Mouse (Mus musculus): ENCODE results near the gene Katnal1. TPM values are rescaled to one million over a fixed set of nuclear protein-coding genes. Genes with fewer than 3 reads are reported as not detected.

Gene Katnal1
- total RNA-seq, 2 experiments from 2014 or later = 4.3 to 5.0 TPM

DNA sequence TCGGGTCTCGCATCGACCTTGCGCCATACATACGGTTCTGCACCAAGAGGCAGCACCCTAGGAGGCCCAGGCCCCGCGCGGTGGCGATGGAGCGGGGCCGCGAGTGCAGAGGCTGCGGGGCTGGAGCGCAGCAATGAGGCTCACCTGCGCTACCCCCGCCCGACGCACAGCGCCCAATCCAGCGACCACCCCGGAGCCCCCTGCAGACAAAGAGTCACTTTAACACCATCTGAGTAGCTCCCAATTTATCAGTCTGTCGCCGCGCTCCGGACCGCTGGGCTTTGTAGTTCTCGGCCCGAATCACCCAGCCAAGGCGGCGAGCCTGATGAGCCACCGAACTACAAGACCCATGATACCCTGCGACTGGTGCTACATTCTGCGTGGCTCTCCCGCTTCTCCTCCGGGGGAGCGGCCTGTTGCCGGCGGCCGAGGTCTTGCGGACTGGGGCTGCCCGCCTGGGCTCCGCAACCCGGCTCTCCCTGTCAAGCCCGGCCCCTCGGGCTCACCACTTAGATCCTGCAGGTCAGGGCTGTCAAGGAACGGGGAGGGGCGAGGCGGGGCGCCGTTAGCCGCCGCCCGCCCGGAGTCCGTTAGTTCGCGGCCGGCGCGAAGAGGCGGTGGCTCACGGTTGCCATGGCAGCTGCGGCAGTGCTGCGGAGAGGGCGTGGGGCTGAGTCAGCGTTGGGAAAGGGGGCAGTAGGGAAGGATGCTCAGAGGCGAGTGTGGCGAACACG, 571 bp downstream of the Katnal1 start:
- DNase-seq = peak; percentile 90 to 92
- intact Hi-C loops (cut with DNase I) = loop anchor here (2.0 to 5.0 kb wide), 2 partner anchors 109 to 256 kb away; partner anchors contain the start of genes Hmgb1 and Uspl1

DNA sequence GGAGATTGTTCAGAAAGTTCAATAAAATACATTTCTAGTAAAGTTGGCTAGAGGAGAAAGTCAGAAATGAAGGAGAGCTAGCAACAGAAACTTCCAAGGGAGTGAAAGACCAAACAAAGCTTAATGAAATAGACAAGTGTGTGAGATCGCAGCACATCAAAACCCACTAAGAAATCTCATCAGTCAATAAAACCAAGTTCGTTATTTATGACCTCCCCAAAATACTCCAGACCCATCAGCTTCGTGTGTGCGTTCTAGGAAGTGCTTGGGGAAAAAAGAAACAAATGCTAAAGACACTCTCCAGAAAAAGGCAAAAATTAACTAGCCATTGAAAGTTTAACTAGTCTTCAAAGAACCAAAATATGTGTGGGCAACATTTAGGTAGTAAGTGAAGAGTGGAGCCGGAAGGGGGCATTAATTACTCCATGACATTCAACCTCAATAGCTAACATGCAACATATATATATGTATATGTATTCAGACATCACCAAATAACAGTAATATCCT, 1.4 kb downstream of the Katnal1 start:
- intact Hi-C loops (cut with DNase I) = loop anchor here (2.0 to 5.0 kb wide), 2 partner anchors 110 to 257 kb away; partner anchors contain the start of genes Hmgb1 and Uspl1

DNA sequence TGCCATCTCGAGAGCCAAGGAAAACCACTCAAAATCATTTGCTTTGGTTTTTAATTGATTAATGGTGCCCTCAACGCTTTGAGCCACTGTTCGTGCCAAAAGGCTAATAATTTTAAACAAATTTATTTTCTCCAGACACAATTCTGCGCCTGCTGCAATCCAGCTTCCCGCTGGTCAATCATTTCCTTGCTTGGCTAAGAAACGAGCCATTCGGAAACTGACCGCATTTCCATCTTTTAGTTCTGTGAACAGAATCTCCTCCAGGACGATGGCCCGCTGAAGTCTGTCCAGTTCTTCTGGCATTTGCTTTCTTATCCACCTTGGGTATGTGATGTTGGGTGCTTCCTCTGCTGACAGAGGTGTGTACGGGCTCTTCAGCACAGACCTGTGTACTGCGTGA, 4.5 kb downstream of the Katnal1 start:
- DNase-seq = no peak
- intact Hi-C loops (cut with DNase I) = no loop called here

More for the DNA sequence above, 1.4 kb downstream of the Katnal1 start:
- no peak for DNase-seq

DNA sequence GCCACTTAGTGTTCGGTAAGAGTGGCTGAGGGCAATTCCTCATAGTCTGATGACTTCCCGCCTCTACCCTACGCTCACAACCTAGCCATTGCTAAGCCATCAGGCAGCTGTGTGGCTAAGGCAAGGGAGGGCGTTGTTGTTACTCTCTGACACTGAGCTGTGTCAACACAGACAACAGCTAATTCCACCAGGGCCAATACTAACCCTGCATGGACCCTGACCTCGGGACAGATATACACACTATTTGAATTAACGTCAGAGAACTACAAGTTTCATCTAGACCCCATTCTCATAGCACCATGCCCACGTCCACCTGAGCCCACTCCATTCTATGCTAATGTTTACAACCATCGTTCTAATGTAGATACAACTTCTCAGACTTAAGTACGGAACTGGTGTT, 5.1 kb downstream of the Katnal1 start:
- intact Hi-C loops (cut with DNase I) = no loop called here
- no peak for DNase-seq

DNA sequence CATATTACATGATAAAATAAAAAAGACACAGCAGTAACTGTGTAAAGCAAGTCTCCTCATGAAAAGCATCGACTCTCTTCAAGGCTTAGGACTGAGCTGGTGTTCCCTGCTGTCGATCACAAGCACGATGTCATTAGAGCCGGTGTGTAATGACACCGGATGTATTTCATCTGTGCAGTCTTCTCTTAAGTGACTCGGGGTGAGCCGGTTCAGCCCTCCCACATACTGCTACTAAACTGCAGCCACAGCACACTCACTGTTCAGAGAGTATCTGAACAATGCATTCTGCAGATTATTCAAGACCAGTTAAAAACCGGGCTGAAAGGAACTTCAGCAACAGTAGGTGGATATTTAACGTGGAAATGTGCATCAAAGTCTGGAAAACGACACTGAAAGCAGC, 5.7 kb downstream of the Katnal1 start:
- DNase-seq = no peak
- intact Hi-C loops (cut with DNase I) = no loop called here

DNA sequence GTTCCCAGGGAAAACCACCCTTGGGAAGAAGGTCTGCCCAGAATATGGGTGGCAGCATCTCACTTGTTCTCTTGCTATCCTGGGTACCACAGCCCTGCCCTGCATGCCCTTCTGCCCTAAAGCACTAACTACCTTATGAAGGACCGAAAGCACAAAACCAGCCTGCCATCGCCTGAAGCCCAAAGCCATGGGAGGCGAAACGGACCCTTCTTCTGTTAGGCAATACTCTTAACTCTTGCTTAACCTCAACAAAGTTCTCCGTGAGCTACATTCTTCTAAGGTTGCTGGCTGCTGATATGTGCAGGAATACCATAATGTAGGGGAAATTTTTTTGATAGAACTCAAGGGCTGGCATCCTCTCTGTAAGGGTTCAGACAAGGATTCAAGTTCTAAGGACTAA, 6.3 kb downstream of the Katnal1 start:
- intact Hi-C loops (cut with DNase I) = no loop called here
- no peak for DNase-seq

DNA sequence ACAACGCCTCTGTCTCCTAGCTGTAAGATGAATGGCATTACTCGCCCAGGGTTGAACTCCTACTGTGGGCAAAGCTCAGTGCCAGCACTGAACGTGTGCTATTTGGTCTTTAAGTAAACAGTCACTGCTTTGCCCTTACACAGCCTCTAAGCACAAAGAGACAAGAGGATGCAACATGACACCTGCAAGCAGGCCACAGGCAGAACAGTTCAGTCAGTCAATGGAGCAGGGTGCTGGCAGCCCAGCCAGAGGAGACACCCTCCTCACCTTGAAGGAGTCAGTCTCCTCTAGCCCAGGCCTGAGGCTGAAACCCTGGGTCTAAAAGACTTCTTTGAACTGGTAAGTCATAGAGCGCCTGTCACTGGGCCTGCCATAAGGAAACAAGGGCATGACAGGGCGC, 11.1 kb downstream of the Katnal1 start:
- no peak for DNase-seq
- intact Hi-C loops (cut with DNase I) = no loop called here

DNA sequence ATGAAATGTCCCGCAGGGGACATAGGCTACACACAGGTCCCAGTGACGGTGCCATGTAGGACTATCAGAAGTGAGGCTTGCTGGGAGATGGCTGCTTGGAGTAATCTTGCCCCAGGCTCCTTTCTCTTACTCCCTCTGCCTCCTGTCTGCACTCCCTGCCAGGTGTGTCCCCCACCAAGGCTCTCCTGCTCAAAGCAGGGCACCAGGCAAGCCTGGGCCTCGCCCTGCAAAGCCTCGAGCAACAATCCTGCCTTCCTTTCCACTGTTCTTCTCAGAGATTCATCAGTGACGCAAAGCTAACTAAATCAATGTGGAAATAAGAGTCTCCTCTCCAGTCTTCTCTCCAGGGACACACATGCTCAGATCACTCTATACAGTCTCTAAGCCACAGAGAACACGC, 12.3 kb downstream of the Katnal1 start:
- no peak for DNase-seq
- intact Hi-C loops (cut with DNase I) = no loop called here

DNA sequence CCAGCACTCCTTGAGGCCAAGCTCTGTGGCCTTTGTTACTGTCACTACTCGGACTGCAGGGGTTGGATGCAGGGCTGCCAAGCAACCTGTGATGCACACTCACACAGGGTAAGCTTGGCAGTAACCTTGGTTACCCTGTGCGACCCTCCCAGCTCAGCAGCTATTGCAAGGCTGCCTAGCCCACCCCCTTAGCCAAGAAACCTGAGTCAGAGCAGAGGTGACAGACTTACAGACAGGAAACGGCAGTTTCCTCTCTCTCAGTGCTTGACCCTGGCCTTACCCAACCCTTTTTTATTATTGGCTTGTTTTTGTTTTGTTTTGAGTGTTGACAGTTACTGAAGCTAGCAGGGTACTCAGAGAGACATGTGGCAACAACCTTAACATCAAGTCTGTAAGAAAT, 16.9 kb downstream of the Katnal1 start:
- no peak for DNase-seq
- intact Hi-C loops (cut with DNase I) = no loop called here

DNA sequence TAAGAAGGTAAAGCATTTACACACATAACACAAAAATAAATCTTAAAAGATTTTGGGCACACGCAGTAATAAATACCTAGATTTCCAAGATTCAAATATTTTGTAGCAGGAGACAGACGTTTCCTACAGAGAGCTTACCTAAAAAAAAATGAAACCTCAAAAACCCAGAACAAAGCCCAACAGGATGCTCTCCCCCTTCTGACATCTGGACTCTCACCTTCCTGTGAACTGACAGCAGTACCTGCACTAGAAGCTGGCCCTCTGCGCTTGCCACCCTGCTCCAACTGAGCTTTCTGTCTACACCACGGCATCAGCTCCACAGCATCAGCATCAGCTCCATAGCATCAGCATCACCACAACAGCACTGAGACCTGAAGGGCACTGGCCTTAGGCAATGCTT, 19.1 kb downstream of the Katnal1 start:
- intact Hi-C loops (cut with DNase I) = no loop called here
- DNase-seq = no peak

DNA sequence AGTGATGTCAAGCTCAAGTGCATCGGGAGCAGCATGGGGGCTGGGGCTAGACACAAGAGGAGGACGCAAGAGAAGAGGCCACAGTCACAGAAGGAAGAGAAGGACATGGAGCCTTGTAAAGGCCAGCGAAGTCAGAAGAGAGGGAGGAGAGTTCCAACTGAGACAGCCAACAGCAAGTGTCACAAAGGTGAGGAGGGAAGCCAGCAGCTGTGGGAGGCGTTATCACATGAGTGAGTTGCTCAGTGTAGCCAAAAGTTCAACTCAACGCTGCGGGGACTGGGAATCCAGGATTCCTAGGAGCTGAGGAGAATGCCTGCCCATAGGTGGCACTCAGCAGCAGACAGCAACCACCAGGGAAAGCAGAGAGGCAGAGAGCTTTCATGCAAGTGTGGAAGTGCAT, 19.7 kb downstream of the Katnal1 start:
- DNase-seq = no peak
- intact Hi-C loops (cut with DNase I) = no loop called here

DNA sequence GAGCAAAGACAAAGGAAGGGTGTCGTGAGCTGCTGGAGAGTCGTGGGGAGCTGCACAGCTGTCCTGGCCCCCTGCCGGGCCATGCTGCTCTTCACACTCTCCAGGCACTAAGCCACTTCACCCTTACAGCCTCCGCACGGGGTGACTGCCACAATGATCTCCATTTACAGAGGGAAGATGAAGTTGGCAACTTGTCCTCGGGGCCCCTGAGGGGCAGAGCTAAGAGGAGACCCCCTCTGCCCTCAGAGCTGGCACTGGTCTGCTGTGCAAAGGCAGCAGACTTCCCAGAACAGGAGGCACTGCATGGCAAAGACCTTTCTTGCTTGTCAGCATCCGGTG, 20.1 kb downstream of the Katnal1 start:
- intact Hi-C loops (cut with DNase I) = no loop called here
- DNase-seq = peak in 1 of 2 experiments; percentile 19

DNA sequence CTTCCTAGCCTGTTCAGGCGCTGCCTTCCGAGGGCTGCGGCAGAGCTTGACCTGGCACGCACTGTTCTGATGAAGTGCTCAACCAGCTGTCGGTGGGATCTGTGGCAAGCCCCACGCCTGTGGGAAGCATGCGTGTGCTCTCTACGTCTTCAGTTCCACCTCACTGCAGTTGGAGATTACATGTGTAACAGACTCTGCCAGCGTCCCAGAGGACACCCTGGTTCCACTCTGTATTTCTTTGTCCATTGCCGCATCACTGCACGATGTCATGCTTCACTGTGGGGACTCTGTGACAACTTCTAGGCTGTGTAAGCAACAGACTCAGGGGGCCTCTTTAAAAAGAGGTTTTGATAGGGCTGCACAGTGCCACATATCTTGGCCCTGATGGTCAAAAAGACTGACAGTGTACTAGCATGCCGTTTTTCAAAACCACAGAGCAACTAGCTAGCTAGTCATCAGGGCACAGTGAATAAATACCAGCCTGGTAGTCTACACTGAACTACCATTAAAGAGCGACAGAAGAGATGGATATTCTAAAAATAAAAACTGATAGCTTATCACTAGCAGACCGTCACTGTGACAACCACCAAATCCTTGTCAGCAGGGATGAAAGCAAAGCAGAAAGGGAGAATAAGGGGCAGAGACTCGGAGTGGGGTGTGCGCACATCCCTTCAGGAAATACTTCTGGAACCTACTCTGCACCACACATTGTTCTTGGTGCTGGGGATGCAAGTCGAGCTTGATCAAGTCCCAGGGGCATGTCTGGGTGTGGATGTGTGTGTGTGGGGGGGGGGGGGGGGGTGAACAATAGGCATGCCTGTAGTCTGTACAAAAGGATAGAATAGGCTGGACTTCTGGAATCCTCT, 20.7 kb downstream of the Katnal1 start:
- DNase-seq = no peak
- intact Hi-C loops (cut with DNase I) = no loop called here

DNA sequence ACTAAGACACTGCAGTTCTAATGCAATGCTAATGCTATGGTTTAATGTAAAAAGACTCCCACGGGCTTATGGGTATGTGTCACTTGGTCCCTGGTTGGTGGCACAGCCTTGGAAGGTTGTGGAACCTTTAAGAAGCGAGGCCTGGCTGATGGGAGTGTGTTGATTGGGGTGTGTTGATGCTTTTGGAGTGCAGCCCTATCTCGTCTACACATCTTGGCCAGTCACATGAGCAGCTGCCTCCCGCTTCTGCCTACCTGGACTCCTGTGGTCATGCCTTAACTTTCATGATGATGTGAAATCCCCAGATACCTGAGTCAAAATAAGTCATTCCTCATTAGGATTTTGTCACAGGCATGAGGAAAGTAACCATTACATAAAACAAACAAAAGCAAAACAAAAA, 22.8 kb downstream of the Katnal1 start:
- intact Hi-C loops (cut with DNase I) = no loop called here
- no peak for DNase-seq

DNA sequence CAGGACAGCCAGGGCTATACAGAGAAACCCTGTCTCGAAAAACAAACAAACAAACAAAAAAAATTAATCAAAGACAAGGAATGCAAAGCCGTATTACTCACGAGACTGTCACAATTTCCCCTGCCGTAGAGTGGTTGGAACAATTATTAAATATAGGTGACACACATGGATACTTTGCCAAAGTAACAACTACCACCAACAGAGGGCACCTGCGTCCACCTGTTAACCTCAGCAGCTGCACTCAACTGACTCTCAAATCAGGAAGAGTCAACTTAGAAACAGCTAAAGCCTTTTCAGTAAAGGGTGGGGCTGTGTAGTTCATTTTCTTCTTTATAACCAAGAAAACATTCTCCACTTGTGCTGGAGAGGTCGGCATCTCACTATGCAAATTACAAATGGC, 24.3 kb downstream of the Katnal1 start:
- intact Hi-C loops (cut with DNase I) = no loop called here
- no peak for DNase-seq

DNA sequence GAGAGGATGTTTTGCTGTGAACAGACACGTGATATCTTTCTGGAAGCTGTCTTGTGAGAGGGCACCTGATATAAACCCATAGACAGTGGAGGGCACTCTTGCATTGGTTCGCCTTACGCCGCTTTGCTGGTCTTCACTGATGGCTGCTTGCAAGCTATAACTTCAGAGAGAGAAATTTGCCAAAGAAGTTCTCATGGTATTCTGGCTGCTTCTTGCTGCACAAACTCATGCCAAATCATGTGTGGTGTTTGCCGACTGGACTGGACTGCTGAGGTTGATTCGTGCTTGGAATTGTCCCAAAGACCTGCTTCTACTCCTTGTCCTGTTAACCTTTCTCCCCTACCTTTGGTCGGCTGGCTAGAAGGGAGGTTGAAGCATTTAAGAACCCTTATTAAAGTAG, 29.8 kb downstream of the Katnal1 start:
- DNase-seq = no peak
- intact Hi-C loops (cut with DNase I) = no loop called here

DNA sequence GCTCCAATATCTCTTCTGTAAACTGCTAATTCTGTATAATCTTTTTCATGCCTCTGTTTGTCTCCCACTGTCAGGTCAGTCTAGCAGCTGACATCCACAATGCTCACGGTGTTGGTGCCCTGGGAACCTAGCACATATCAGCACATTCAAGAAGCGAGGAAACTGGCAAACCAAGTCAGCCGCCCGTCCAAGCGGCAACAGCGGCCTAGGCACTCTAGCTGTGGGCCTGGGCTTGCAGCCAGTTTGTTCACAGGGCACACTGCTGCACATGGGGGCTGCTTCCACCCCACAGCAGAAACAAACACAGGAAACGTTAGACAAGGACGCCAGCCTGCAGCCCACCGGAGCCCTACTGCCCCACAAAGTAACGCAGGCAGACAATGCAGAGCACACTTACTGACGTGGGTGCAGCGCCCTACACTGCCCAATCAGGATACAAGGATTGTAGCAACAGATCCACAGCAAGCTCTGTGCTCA, 31.1 kb downstream of the Katnal1 start:
- DNase-seq = no peak
- intact Hi-C loops (cut with DNase I) = no loop called here

DNA sequence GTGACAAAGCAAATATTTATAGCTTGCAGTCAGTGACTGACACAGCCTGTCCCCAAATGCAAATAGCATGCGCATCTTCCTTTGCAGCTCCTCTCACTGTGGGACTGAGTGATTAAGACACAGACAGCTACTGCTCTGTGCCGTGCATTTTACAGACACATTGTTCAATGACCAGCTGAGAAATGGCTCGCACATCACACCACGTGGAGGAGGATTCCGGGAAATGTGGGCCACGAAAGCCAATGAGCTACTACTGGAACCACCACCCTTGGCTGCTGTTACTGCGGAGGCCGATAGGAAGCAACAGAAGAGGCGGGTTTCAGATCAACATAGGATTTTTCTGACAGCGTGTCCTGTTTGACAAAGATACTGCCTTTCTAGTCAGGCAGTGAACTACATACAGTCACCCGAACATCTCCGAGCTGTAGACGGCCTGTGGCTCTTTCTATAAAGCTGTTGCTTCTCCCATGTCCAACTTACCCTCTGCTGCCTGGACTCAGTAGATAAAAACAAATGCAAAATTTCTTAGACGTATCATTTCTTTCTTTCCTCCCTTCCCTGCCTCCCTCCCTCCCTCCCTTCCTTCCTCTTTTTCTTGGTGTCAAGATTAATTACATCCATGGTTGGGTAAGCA, 31.9 kb downstream of the Katnal1 start:
- intact Hi-C loops (cut with DNase I) = no loop called here
- no peak for DNase-seq

DNA sequence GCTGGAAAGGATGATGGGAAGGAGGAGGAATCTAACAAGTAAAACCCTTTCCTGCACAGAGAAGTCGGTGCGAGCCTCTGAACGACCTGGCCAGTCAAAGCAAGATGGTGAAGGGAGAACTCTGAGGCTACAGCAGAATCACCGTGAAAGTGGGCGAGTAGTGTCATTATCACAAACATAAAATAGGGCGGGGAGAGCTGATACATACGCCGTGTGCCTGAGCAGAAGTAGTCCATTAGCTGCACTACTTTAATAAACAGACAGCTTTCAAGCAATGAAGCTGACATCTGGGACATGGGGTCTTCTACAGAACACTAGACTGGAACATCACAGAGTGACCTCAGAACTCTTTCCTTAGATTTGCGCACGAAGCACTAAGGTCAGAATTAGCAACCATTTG, 32.6 kb downstream of the Katnal1 start:
- intact Hi-C loops (cut with DNase I) = no loop called here
- DNase-seq = no peak

DNA sequence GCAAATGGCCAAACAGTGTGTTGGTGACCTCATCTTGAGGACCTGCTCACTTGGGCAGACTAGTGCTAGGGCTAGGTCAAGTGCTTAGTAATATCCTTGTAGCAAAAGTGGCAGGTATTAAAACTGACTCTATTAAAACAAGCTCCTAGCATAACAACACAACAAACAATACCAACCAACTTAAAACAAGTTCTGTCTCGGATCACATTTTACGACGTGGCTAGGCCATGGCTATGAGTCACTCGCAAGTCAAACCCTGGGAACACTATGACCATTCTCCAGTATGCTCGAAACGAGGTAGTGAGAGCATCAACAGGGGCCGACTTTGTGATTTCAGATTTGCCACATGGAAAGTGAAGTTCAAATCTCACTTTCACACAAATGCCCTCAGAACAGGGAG, 33.3 kb downstream of the Katnal1 start:
- DNase-seq = no peak
- intact Hi-C loops (cut with DNase I) = no loop called here

DNA sequence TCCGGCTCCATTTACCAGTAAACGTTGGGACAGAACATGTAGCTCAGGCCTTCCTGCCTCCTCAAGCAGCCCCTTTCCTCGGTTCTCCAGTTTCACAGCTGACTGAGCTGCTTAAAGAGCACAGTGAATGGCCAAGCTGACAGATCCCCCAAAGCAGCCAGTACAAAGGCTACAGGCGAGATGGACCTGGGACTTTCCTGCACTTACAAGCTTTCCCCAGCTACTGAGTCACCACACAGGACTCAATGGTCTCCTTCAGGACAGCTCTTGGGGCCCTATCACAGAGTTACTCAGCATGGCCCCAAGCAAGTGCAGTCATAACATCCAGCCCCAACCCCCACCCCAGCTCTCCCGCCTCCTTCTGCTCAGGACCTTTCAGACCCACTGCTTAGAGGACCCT, 34.1 kb downstream of the Katnal1 start:
- intact Hi-C loops (cut with DNase I) = no loop called here
- no peak for DNase-seq
